Mouse (Mus musculus): ENCODE results near the gene Rrbp1. TPM values are rescaled to one million over a fixed set of nuclear protein-coding genes. Genes with fewer than 3 reads are reported as not detected.

Rrbp1 gene
- polyA plus RNA-seq, 1 experiment from 2014 or later: 31.4 TPM

GRCm38 (mm10) chr2:143953944-143954343, 57.1 kb downstream of the Rrbp1 start:
- Histone ChIP-seq H3K4me2 (no peak overlapping the region), H3K4me3 (ENCODE audit: low read depth, low read length) (no peak overlapping the region), H3K4me1 (ENCODE audit: control insufficient read depth, insufficient read depth, low read length) (no peaks in the 10 kb centered on the region), H3K27ac (ENCODE audit: low read depth, low read length) (no peak overlapping the region), H3K27me3 (ENCODE audit: control insufficient read depth, insufficient read depth, low read length) (no peaks in the 10 kb centered on the region), H3K9ac (ENCODE audit: low read length) (no peak overlapping the region), H3K9me3 (ENCODE audit: control insufficient read depth, low read length) (no peaks in the 10 kb centered on the region), H3K36me3 (ENCODE audit: control insufficient read depth, insufficient read depth, low read length) (peaks cover 7% of the 10 kb centered on the region; the same call in 1 of the 2 replicates)
- no peak for DNase-seq (ENCODE audit: low spot score, missing footprints)
- ATAC-seq (ENCODE audit: low FRiP score): no peak
- 94% methylated on average over 4 of the region's 4 CpGs for WGBS

- WGBS: 88% methylated on average over 5 of the region's 5 CpGs
- Histone ChIP-seq H3K36me3 (ENCODE audit: control insufficient read depth, insufficient read depth, low read length) (peaks cover 14% of the 10 kb centered on the region; the same call in 1 of the 2 replicates), H3K27ac (ENCODE audit: low read depth, low read length) (no peak overlapping the region)
Observed at GRCm38 (mm10) chr2:143951546-143952315, 59.3 kb downstream of the Rrbp1 start.

GRCm38 (mm10) chr2:143951028-143951420, 60.0 kb downstream of the Rrbp1 start:
- no peaks in the 10 kb centered on the region for H3K27me3 ChIP-seq (ENCODE audit: control insufficient read depth, insufficient read depth, low read length)
- no peak overlapping the region for H3K9ac ChIP-seq (ENCODE audit: low read length)
- no peak overlapping the region for H3K4me3 ChIP-seq (ENCODE audit: low read depth, low read length)
- no peaks in the 10 kb centered on the region for H3K4me1 ChIP-seq (ENCODE audit: control insufficient read depth, insufficient read depth, low read length)
- 88% methylated on average over 1 of the region's 1 CpGs for WGBS
- H3K4me2 ChIP-seq: no peak overlapping the region
- peaks cover 14% of the 10 kb centered on the region; the same call in 1 of the 2 replicates for H3K36me3 ChIP-seq (ENCODE audit: control insufficient read depth, insufficient read depth, low read length)
- H3K9me3 ChIP-seq (ENCODE audit: control insufficient read depth, low read length): no peaks in the 10 kb centered on the region
- DNase-seq (ENCODE audit: low spot score, missing footprints) (no peak), ATAC-seq (ENCODE audit: low FRiP score) (no peak)
- H3K27ac ChIP-seq (ENCODE audit: low read depth, low read length): no peak overlapping the region

More at GRCm38 (mm10) chr2:143951546-143952315, 59.3 kb downstream of the Rrbp1 start:
- no peak overlapping the region for H3K4me3 ChIP-seq (ENCODE audit: low read depth, low read length)
- no peaks in the 10 kb centered on the region for H3K9me3 ChIP-seq (ENCODE audit: control insufficient read depth, low read length)
- no peaks in the 10 kb centered on the region for H3K27me3 ChIP-seq (ENCODE audit: control insufficient read depth, insufficient read depth, low read length)
- H3K4me2 ChIP-seq: no peak overlapping the region
- ATAC-seq (ENCODE audit: low FRiP score) (no peak), DNase-seq (ENCODE audit: low spot score, missing footprints) (no peak)
- no peaks in the 10 kb centered on the region for H3K4me1 ChIP-seq (ENCODE audit: control insufficient read depth, insufficient read depth, low read length)
- no peak overlapping the region for H3K9ac ChIP-seq (ENCODE audit: low read length)

- Histone ChIP-seq H3K27me3 (ENCODE audit: control insufficient read depth, insufficient read depth, low read length) (no peaks in the 10 kb centered on the region), H3K27ac (ENCODE audit: low read depth, low read length) (no peak overlapping the region), H3K36me3 (ENCODE audit: control insufficient read depth, insufficient read depth, low read length) (peaks cover 14% of the 10 kb centered on the region; the same call in 1 of the 2 replicates), H3K9me3 (ENCODE audit: control insufficient read depth, low read length) (no peaks in the 10 kb centered on the region), H3K4me2 (no peak overlapping the region), H3K4me3 (ENCODE audit: low read depth, low read length) (no peak overlapping the region), H3K4me1 (ENCODE audit: control insufficient read depth, insufficient read depth, low read length) (no peaks in the 10 kb centered on the region), H3K9ac (ENCODE audit: low read length) (no peak overlapping the region)
- 78% methylated on average over 5 of the region's 5 CpGs for WGBS
- no peak for DNase-seq (ENCODE audit: low spot score, missing footprints)
- no peak for ATAC-seq (ENCODE audit: low FRiP score)
Observed at GRCm38 (mm10) chr2:143950290-143951027, 60.6 kb downstream of the Rrbp1 start.

- Histone ChIP-seq H3K9ac (ENCODE audit: low read length) (no peak overlapping the region), H3K4me2 (no peak overlapping the region), H3K27ac (ENCODE audit: low read depth, low read length) (no peak overlapping the region), H3K27me3 (ENCODE audit: control insufficient read depth, insufficient read depth, low read length) (no peaks in the 10 kb centered on the region), H3K4me1 (ENCODE audit: control insufficient read depth, insufficient read depth, low read length) (no peaks in the 10 kb centered on the region), H3K9me3 (ENCODE audit: control insufficient read depth, low read length) (no peaks in the 10 kb centered on the region), H3K4me3 (ENCODE audit: low read depth, low read length) (no peak overlapping the region), H3K36me3 (ENCODE audit: control insufficient read depth, insufficient read depth, low read length) (peaks cover 14% of the 10 kb centered on the region; the same call in 1 of the 2 replicates)
- no peak for ATAC-seq (ENCODE audit: low FRiP score)
- DNase-seq (ENCODE audit: low spot score, missing footprints): no peak
- 94% methylated on average over 6 of the region's 6 CpGs for WGBS
Observed at GRCm38 (mm10) chr2:143949217-143949616, 61.8 kb downstream of the Rrbp1 start.

DNA sequence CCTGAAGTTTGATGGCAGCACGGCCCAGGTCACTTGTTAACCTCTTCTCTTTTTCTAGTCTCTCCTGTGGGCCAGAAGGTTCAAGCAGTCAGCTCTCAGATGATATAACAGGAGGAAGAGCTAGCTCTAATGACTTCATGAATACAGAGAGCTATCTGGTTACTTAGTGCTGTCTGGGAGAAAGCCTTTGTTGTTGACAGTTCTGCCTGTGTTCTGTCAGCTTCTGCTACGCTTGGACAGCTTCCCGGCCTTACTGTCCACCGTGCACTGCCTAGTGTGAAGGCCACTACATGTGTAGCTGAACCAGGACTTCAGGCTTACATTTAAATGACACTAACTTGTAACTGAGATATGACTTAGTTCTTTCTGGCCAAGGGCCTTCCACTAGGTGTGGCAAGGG, 62.6 kb downstream of the Rrbp1 start:
- Histone ChIP-seq H3K9ac (ENCODE audit: low read length) (no peak overlapping the region), H3K4me3 (ENCODE audit: low read depth, low read length) (no peak overlapping the region), H3K4me1 (ENCODE audit: control insufficient read depth, insufficient read depth, low read length) (no peaks in the 10 kb centered on the region), H3K9me3 (ENCODE audit: control insufficient read depth, low read length) (no peaks in the 10 kb centered on the region), H3K4me2 (no peak overlapping the region), H3K27ac (ENCODE audit: low read depth, low read length) (no peak overlapping the region), H3K27me3 (ENCODE audit: control insufficient read depth, insufficient read depth, low read length) (no peaks in the 10 kb centered on the region), H3K36me3 (ENCODE audit: control insufficient read depth, insufficient read depth, low read length) (peaks cover 19% of the 10 kb centered on the region; the same call in 1 of the 2 replicates)
- 92% methylated on average over 4 of the region's 4 CpGs for WGBS
- DNase-seq (ENCODE audit: low spot score, missing footprints): no peak
- no peak for ATAC-seq (ENCODE audit: low FRiP score)

DNA sequence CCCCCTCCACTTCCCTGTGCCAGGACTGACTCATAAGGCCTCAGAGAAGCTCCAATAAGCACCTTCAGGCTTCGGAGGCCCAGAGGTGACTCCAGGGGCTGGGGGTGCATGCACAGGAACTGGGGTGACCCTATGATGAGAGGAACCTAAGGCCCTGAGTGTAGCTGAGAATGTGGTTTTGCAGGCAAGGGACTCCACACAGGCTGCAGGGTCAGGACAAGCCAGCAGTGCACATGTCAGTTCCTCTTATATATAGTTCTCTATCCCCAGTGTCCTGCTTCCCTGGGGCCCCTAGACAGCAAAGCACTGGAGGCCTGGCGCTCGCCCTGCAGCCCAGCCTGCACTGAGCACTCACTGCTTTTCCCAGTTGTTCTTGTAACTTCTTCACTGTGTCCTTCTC, 63.1 kb downstream of the Rrbp1 start:
- H3K9me3 ChIP-seq (ENCODE audit: control insufficient read depth, low read length): no peaks in the 10 kb centered on the region
- no peak overlapping the region for H3K4me2 ChIP-seq
- H3K36me3 ChIP-seq (ENCODE audit: control insufficient read depth, insufficient read depth, low read length): peaks cover 19% of the 10 kb centered on the region; the same call in 1 of the 2 replicates
- H3K9ac ChIP-seq (ENCODE audit: low read length): no peak overlapping the region
- 90% methylated on average over 3 of the region's 3 CpGs for WGBS
- no peak overlapping the region for H3K4me3 ChIP-seq (ENCODE audit: low read depth, low read length)
- H3K27me3 ChIP-seq (ENCODE audit: control insufficient read depth, insufficient read depth, low read length): no peaks in the 10 kb centered on the region
- no peak overlapping the region for H3K27ac ChIP-seq (ENCODE audit: low read depth, low read length)
- ATAC-seq (ENCODE audit: low FRiP score) (no peak), DNase-seq (ENCODE audit: low spot score, missing footprints) (no peak)
- H3K4me1 ChIP-seq (ENCODE audit: control insufficient read depth, insufficient read depth, low read length): no peaks in the 10 kb centered on the region

- H3K27me3 ChIP-seq (ENCODE audit: control insufficient read depth, insufficient read depth, low read length): no peaks in the 10 kb centered on the region
- DNase-seq (ENCODE audit: low spot score, missing footprints) (no peak), ATAC-seq (ENCODE audit: low FRiP score) (no peak)
- H3K9ac ChIP-seq (ENCODE audit: low read length): no peak overlapping the region
- H3K36me3 ChIP-seq (ENCODE audit: control insufficient read depth, insufficient read depth, low read length): peaks cover 14% of the 10 kb centered on the region
- no peak overlapping the region for H3K4me3 ChIP-seq (ENCODE audit: low read depth, low read length)
- no peaks in the 10 kb centered on the region for H3K4me1 ChIP-seq (ENCODE audit: control insufficient read depth, insufficient read depth, low read length)
- H3K27ac ChIP-seq (ENCODE audit: low read depth, low read length): no peak overlapping the region
- 88% methylated on average over 2 of the region's 2 CpGs for WGBS
- H3K9me3 ChIP-seq (ENCODE audit: control insufficient read depth, low read length): no peaks in the 10 kb centered on the region
- no peak overlapping the region for H3K4me2 ChIP-seq
Observed at GRCm38 (mm10) chr2:143946399-143946798, 64.7 kb downstream of the Rrbp1 start.

DNA sequence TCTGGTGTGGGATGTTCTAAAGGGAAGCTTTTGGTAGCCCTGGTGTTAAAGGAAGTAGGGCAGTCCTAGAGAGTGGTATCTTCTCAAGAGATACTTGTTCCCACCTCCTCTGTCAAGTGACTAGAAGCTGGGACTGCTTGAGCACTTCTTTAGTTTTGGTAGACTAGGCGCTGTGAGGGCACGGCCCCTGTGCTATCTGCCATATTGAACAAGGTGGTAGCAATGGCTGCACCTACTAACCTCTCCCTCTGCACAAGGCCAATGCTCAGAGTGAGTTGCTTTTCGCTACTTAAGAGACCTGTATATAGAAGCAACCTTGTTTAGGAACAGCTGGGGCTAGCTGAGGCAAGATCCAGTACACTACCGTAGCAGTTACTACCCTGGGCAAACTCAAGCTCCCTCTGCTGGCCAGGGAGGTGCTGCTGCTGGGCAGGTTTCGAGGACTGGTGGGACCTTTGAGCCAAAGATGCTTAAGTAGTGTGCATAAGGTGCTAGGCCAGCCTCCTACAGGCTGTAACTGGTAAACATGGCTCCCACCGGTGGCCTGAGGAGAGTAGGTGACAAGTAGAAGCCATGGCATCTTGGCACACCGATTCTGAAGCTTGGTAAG, 65.5 kb downstream of the Rrbp1 start:
- no peak for DNase-seq (ENCODE audit: low spot score, missing footprints)
- WGBS: 92% methylated on average over 7 of the region's 7 CpGs
- no peak for ATAC-seq (ENCODE audit: low FRiP score)

More for the DNA sequence above, 65.5 kb downstream of the Rrbp1 start:
- Histone ChIP-seq H3K9ac (ENCODE audit: low read length) (no peak overlapping the region), H3K9me3 (ENCODE audit: control insufficient read depth, low read length) (no peaks in the 10 kb centered on the region), H3K27me3 (ENCODE audit: control insufficient read depth, insufficient read depth, low read length) (no peaks in the 10 kb centered on the region), H3K36me3 (ENCODE audit: control insufficient read depth, insufficient read depth, low read length) (peaks cover 14% of the 10 kb centered on the region), H3K27ac (ENCODE audit: low read depth, low read length) (no peak overlapping the region), H3K4me2 (no peak overlapping the region), H3K4me1 (ENCODE audit: control insufficient read depth, insufficient read depth, low read length) (no peaks in the 10 kb centered on the region), H3K4me3 (ENCODE audit: low read depth, low read length) (no peak overlapping the region)

Data from midbrain, embryonic 11.5 days (tissue).